Mouse (Mus musculus): ENCODE results near the gene Gm20388.

Gene Gm20388

DNA sequence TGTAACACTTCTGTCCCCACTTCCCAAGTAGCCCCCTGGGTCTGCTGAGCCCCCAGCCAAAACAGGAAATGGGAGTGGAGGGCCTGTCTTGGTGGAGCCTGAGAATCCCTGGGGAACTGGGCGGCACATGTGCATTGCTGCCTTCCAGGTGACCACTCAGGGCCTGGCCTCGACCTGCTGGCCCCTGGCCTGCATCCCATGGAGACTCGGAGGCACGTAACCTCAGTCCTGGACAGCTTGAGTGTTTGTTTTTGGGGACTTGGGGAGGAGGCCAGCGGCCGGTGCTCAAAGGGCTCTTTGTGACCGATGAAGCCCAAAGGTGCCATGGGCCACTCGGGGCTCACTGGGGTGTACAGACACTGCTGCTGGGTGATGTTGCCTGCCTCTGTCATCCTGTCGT is 636.9 kb downstream of the Gm20388 start:
- peak; percentile 38 for DNase-seq (ENCODE audit: low spot score)

DNA sequence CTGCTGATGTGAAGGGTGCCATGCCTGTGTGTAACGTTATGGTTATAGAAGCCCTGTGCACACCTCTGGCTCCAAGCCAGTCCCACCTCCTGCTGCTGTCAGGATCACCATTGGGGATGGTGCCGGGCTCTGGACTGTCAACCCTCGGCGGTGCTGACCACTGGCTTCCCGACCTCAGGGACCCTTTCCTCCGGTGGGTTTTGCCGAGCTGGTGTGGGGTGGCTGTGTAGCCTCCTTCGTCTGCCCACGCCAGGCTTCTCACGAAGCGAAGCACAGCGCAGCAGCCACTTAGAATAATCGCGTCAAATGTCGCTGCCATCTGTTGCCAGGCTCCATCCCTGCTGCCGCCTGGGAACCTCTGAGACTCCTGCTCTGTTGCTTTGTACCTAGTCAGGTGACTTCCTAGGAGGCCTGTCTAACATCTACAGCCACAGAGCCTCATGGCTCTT is 637.7 kb downstream of the Gm20388 start:
- DNase-seq (ENCODE audit: low spot score) = peak; percentile 87

DNA sequence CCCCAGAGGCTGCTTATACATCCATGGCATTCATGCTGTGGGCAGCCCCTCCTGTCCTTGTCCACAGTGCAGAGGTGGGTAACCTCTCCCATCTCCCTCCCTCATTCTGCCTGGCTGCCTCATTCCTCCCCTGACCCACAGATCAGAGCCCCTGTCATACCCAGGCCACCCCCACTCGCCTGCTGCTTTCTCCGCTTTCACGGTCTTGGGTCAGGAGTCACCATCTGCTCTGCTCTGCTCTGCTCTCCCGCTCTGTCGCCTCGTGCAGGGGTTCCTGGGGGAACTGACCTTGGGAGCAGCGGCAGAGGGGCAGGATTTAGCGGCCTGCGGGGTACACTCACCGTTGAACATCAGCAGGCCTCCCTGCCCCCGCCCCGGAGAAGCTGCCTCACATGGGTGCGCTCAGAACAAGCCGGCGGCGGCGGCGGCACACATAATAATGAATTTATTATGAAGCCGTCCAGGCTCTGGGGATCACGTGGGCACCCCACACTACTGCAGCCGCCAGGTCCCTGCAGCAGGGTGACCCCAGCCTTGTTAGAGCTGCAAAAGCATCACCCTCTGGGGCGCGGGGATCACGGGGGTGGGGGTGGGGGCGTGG is 638.8 kb downstream of the Gm20388 start:
- DNase-seq (ENCODE audit: low spot score) = peak; percentile 73

DNA sequence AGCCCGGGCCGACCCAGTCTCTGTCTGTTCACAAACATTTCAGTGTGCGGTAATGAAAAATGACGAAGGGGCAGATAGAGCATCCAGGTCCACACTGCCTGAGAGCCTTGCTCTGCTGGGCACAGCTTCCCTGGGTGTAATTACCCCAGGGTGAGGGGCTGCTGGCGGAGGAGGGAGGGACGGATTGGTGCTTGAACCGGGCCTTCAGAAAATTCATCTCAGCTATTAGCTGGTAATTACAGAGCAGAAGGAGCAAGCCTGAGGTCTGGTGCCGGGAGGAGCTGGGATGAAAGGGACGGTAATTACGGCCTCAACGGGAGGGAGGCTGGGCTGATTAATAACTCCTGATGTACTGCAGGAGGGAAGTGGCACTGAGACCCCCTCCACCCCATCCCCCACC is 639.3 kb downstream of the Gm20388 start:
- DNase-seq (ENCODE audit: low spot score) = peak; percentile 63

DNA sequence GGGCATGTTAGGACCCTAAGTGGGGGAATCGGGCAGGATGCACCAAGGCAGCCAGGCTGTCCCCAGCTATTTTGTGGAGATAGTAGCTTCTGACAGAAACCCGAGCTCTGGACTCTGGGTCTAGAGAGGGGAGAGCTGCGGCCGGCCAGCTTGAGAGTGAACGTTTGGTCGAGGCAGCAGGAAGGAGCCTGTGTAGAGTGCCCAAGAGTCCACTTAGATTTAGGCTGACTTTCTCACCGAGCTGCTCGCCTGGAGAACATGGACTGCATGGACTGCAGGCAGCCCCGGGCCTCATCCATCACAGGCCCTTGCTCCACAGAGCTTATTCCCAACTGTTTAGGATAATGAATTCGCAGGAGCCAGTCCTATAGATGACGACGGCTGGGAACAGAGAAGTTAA is 639.8 kb downstream of the Gm20388 start:
- peak; percentile 48 for DNase-seq (ENCODE audit: low spot score)

DNA sequence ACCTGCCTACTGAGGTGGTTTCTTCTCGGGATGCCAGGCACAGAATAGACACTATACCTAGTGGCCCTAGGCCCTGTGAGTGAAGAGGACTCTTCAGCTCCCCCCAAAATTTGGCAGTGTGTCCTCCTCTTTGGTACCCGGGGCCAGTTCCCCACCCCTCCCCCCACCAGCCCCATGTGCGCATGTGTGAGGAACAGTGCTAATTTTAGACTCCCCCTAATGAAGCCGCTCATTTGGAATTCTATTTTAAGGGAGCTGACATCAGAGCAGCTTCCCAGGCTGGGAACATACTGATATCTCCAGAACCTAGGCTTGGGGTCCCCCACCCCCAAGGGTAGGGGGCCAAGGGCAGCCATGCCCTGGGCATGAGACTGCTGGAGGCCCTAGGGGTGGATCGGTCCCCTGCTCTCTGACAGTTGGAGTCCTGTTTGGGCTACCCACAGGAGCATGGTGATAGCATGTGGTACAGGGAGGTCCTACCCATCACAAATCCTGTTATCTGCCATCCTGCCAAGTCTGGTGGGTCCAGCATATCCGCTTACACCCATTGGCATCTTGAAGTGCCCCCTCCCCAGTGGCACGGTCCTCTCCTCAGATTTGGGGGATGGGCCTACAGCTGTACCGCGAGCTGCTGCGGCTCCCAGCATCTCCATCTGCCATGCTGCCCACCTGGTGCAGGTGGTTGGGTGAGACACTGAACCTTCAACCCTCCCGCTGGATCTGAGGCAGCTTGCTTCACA is 640.5 kb downstream of the Gm20388 start:
- peak; percentile 28 for DNase-seq (ENCODE audit: low spot score)

DNA sequence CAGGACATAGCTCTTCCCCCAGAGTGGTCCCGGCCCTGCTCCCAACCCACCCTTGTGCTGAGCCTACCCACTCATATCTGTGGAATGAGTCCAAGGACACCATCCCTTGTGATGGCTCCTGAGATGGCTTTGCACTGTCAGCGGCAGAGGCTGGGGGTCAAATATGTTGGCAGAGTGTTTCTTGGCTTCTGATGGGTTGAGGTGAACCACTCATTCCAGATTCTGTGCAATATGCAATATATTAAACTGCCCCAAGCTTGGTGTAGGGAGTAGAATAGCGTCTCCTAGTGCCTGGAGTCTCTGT is 641.0 kb downstream of the Gm20388 start:
- no peak for DNase-seq (ENCODE audit: low spot score)

DNA sequence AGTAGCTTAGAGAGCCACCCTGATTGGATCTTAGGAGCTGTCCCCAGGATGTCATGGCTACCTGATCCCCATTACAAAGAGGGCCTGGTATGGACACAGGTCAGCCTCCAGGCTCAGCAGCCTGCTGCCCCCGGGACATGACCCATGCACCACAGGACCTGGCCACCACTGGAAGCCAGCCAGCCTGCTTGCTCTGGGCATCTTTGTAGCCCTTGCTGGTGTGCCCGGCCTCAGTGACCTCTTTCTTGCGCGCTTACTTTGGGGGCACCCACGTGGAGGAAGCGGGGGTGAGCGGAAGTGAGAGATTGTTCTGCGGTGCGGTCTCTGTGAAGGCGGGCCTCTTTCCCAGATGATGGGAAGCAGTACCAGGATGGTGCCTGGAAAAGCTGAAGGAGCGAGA is 641.9 kb downstream of the Gm20388 start:
- DNase-seq (ENCODE audit: low spot score) = peak; percentile 46

DNA sequence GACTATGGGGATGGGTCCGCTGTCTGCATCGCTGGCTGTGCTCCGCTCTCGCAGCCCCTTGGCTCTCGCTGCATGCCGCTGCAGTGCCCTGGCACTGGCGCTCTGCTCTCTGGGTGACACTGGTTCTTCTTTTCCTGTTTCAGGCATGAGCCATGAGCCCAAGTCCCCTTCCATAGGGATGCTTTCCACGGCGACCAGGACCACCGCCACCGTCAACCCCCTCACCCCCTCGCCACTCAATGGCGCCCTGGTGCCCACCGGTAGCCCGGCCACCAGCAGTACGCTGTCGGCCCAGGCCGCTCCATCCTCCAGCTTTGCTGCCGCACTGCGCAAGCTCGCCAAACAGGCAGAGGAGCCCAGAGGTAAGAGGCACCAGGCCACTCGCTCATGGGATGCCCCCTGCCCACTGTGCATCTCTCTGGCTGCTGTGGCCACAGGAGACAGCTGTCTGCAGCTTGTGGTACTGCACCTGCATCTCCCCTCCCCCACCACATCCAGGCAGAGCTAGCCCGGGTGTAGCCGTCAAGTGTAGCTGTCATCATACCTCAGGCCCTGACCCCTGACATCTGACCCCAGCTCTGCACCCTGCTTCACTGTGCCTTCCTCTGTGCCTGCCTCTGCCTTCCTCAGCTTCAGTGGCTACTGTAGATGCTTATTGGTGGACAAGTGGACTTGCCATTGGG is 642.9 kb downstream of the Gm20388 start:
- DNase-seq (ENCODE audit: low spot score) = peak; percentile 47

DNA sequence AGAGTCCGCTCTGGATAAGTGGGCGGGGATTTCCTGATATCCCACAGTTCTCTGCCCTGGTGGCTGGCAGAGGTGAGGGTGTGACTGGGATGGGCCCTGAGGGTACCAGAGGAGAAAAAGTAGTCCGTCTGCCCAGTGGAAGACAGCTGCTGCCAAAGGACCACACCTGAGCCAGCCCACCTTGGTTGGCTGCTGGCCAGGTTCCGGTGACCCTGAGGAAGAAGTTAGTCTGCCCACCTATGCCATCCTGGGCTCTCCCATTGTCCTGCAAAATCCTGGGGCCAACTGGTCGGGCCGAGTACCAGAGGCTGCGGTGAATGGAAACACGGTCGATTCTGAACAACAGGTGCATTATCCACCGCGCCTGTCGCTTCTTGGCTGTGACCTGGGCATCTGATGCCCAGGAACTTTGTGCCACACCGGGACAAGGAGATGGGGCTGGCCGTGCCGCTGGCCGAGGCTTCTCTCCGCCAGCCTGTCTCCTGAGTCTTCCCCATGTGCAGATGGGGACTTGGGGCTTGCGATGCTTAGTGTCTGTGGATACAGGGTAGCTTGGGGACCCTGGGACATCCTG is 643.9 kb downstream of the Gm20388 start:
- DNase-seq (ENCODE audit: low spot score) = no peak

DNA sequence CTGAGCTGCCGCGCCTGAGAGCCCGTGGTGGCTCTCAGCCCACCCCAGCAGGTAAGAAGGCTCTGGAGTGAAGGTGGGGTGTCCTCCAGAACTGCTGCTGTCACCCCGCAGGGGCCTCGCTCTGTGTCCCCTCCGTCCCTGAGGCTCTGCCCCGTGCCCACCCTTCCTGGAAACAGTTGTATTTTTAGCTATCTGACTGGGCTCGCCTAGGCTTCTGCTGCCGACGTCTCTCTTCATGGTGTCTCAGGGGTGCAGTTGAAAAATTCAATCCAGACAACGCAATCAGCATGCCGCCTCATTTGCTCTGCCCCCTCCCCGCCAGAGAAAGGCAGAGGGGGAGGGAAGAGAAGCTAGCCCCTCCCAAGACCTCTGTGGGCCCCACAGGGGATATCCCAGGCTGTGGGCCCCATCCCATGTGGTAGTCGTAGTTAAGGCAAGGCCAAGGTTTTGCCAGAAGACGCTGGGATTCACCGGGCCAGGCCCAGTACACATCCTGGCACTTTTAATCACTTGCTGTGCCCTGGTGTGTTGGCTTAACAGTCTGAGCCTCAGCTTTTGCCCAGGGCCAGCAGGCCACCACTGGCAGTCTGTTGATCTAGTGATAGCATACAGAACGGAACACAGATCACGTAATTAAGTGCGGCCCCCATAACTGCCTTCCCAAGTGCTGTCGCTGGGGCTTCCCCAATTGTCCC is 645.7 kb downstream of the Gm20388 start:
- DNase-seq (ENCODE audit: low spot score) = peak; percentile 88

DNA sequence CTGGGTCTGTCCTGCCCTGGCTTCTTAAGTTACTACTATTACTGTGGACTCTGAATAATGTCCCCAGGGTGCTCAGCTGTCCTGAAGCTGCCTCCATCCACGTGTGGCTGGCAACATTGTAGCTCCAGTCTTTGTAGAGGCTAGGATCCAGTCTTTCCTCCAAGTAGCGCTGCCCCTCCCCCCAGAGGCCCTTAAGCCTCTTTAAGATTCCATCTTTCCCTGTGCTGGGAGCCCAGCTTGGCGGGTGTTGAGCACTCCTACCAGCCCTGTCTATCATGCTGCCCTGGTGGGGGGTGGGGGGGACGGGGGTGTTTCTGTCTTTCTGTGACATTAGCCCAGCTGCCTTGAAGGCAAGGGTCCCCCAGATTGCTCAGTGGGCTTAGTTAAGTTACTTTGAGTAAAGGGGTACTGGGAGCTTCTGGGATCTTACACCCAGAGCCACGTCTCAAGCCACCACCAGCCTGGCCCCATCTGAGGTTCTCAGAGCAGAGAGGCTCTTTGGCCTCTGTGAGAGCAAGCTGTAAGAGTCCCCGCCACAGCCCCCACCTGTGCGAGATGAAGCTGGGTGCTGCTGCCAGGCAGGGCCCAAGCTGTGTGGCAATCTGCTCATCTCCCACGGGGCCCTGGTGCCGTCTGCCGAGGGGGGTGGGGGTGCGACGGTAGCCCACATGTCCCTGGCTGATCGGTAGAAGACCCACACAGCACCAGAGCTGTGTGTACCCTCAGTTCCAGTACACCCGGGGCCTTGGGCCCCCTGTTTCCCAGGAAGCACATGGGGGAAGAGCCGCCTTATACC is 646.7 kb downstream of the Gm20388 start:
- DNase-seq (ENCODE audit: low spot score) = peak; percentile 74

DNA sequence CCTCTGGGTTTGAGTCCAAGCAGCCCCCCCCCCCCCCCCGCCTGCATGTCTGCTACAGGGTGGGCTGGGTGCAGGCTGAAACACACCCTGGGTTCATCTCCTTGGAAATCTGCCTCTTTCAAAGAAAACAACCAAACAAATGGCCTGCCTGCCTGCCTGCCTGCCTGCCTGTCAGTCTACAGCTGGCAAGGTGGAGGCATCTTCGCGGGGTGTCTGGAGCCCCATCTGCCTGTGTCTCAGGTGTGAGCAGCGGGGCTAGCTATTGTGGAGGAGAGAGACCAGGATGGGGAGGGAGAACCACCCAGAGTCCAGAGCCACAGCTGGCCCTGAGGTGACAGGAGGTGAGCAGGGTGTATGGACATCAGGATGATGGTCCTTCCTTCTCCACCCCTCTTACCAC is 647.5 kb downstream of the Gm20388 start:
- DNase-seq (ENCODE audit: low spot score) = peak; percentile 33

DNA sequence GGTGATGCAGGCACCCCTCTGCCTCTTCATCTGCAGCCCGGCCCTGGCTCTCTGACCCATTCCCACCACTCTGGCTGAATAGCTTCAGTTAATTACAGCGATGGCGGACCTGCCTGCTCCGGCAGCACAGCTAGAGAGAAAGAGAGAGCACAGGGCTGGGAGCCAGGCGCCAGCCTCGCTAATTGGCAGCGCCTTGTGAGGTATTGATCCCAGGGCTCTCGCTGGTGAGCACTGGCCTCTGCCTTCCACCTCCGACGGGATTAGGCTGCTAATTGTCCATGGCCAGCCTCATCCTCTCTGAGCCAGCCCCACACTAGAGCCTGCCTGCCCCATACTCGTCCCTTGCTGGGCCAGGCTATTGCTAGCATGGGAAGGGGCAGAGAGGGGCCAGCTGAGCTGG is 649.0 kb downstream of the Gm20388 start:
- DNase-seq (ENCODE audit: low spot score) = peak; percentile 93

DNA sequence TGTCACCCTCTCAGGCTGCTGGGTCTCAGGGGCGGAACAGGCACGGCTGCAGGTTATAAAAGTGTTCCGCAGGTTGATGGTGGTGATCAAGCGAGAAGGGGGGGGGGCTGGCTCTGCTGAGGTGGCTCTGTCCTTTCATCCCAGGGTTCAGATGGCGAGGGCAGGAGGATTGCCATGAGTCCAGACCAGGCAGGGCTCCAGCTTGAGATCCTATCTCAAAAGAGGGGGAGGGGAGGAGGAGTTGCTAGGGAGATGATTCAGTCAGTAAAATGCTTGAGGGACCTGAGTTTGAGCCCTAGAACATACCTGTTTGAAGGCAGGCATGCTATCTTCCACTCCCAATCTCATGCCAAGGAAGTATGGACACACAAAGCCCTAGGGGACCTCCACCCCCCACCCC is 649.9 kb downstream of the Gm20388 start:
- DNase-seq (ENCODE audit: low spot score) = peak; percentile 83

DNA sequence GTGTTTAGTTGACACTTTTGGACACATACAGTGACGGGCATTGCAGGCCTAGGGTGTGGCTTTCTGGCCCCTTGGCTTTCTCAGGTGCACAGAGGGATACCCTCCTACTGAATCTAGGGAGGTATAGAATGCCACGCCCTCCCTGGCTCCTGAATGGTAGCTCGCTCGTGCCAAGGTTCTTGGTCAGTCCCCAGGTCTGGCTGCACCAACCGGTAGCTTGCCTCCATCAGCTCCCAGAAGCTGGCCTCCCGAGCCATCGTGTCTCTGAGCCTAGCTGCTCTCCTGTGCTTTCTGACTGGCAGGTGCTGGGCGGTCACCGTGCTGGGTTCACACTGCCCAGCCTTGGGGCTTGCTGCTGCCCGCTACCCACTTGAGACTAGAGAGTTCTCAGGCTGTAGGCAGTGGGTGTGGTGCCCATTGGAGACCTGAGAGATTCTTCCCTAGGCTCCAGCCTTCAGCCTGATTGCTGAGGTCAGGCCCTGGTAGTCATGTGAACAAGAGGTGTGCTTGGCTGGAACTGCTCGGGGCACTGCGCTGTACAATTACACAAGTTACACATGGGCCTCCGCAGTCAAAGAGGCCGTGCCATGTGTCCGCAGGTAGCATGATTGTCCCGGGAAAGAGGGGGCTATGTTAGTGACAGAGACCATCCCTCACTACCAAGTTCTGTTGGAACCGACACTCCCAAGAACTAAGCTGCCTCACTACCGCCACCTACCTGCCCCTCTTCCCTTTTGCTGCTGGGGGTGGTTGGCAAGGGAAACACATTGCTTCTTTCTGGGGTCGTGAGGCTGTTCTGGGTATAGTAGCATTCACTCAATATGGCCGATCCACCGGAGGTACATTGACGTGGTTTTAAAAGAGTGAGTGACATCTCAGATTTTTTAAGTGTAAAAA is 651.1 kb downstream of the Gm20388 start:
- DNase-seq (ENCODE audit: low spot score) = peak; percentile 64

DNA sequence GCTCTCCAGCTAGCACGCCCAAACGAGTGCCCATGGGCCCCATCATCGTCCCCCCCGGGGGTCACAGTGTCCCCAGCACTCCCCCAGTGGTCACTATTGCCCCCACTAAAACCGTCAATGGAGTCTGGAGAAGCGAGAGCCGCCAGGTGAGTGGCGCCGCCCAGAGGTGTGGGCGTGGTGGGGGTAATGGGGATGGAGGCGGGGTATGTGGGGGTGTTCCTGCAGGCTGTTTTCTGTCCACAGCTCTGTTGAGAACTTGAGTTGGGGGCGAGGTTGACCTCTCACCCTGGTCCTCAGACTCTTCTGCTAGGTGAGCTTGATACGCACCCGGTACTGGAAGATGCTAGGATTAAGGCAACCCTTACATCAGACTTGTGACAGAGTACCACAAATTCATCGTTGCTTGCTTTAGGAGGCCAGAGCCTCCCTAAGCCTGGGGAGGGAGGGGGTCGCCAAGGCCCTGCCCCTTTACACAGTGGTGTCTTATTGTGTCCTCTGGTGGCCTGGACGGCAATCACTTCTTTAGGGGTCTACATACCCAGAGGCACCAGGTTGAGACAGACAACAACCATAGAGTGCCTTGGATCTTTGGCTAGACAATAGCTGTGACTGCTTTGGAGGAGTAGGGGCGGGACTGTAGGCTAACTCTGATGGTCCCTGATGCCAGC is 652.2 kb downstream of the Gm20388 start:
- peak; percentile 21 for DNase-seq (ENCODE audit: low spot score)

DNA sequence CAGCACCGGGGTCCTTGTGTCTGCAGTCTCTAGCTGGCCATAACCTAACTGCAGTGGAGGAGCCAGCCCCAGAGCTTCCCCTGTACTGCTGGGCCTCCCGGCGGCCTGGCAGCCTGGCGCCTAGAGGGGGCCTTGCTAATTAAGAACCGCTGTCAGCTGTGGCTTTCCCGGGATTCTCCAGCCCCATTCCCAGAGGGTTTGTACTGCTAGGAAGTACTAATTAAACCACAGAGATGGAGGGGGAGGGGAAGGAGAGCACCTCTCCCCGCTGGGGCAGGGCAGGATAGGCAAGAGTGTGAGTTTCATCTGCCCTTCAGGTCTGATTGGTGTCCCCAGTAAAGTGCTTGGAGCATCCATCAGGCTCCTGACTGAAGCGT is 652.7 kb downstream of the Gm20388 start:
- DNase-seq (ENCODE audit: low spot score) = peak; percentile 89

DNA sequence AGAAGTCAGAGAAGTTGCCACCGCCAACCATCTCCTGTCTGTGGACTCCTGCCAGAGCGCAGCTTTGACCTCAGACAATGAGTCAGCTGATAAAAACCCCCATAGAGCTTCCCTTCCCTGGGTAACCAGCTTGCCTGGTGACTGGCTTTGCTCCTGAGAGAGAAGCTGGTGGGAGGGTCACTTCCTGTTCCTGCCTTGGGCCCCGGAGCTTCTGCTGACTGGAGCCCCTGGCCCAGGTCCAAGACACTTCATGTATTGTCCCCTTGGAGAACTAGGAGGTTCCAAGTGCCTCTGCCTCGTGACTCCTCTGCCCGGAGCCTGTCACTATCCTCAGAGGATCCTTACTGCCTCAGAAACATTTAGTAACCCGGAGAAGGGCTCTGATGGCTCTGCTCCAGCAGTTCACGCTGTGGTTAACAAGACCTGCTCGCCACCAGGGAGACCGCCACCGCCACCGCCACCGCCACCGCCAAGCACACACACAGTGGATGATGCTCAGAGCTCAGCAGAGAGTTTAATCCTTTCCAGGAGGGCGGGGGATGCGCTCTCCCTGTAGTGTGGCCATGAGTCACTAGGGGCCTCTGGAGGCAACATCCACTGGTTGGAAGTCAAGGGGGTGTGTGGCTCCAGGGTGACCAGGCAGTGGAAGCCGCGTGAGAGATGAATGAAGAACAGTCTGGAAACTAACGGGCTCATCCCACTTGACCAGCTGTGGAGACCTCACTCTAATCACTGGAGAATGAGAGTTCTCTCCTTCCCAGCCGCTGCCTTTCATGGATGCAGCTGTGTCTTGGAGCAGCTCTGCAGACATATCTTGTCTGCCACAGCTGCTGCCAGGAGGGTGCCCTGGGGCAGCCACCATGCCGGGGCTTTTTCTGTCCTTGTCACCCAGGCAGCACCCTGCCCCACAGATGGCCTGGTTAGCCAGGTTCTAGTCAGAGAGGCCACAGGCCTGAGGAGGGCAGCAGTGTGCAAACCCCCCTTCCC is 653.5 kb downstream of the Gm20388 start:
- DNase-seq (ENCODE audit: low spot score) = peak; percentile 97

Data from MN1 (cell line).